Mouse (Mus musculus) limb, embryonic 10.5 days (tissue): ENCODE results near the gene Mtmr11. TPM values are rescaled to one million over a fixed set of nuclear protein-coding genes. Genes with fewer than 3 reads are reported as not detected.
A peak's percentile ranks its signal among the peaks of the same experiment; 100 is the strongest.

Experiments
- DNase-seq: peaks from one replicate; pipeline ENCODE4 v3.0.0-alpha.2; 2017; ENCODE audit warnings: low spot score
- H3K27ac ChIP-seq: fragments of 300-500 bp; sonication (generic); 2 replicates; pipeline ENCODE4 v1.5.1; 2016; ENCODE audit warnings: mild to moderate bottlenecking
- H3K27me3 ChIP-seq: fragments of 300-500 bp; sonication (generic); 2 replicates; pipeline ENCODE4 v1.6.1; 2016; ENCODE audit warnings: low read depth, mild to moderate bottlenecking; ENCODE audit not compliant: poor library complexity, severe bottlenecking
- H3K36me3 ChIP-seq: fragments of 300-500 bp; sonication (generic); 2 replicates; pipeline ENCODE4 v1.6.1; 2016; ENCODE audit warnings: mild to moderate bottlenecking, moderate library complexity
- H3K4me1 ChIP-seq: fragments of 300-500 bp; sonication (generic); 2 replicates; pipeline ENCODE4 v1.6.1; 2016
- H3K4me3 ChIP-seq: fragments of 300-500 bp; sonication (generic); 2 replicates; pipeline ENCODE4 v1.5.1; 2016; ENCODE audit warnings: mild to moderate bottlenecking, moderate library complexity
- H3K9me3 ChIP-seq: fragments of 300-500 bp; sonication (generic); replicated peaks from 2 replicates; pipeline ENCODE4 v1.6.1; 2016; ENCODE audit warnings: mild to moderate bottlenecking
- WGBS: fragments of 180-500 bp; shearing (Covaris S2); methylation state at CpG from one replicate; pipeline ENCODE4 v1.1.7; 2016; 5-methylcytosine and 5-hydroxymethylcytosine counted together
- polyA plus RNA-seq: library from polyadenylated mRNA; unstranded; fragments of >200 nt; fragmentation: Nextera tagmentation; extraction: Ambion mirVana; gene quantifications from 2 replicates; pipeline ENCODE4 v1.2.1, GENCODE M21; 2016

The Mtmr11 gene
- polyA plus RNA-seq, 1 experiment from 2014 or later: 18.2 TPM

DNA sequence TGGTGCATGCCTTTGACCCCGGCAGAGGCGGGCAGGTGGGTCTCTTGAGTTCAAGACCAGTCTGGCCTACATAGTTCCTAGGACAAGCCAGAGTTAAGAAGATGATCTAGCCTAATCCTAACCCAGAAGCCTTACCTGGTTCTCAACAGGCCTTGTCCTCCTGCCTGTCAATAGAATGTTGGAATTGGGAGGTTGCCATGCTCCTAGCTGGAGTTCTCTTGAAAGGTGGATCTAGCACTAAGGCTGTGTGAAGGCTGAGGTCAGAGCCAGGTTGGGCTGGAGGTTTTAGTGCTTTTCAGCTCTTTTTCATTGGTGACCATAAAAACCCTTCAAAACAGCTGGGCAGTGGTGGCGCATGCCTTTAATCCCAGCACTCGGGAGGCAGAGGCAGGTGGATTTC is 16.6 kb downstream of the Mtmr11 start:
- no peak overlapping the region for H3K27ac ChIP-seq
- peaks cover 56% of the 10 kb centered on the region for H3K36me3 ChIP-seq
- DNase-seq: no peak
- no peaks in the 10 kb centered on the region for H3K27me3 ChIP-seq
- no peak overlapping the region for H3K4me3 ChIP-seq
- peaks cover 42% of the 10 kb centered on the region for H3K4me1 ChIP-seq
- 88% methylated on average over 4 of the region's 4 CpGs for WGBS
- no peaks in the 10 kb centered on the region for H3K9me3 ChIP-seq

DNA sequence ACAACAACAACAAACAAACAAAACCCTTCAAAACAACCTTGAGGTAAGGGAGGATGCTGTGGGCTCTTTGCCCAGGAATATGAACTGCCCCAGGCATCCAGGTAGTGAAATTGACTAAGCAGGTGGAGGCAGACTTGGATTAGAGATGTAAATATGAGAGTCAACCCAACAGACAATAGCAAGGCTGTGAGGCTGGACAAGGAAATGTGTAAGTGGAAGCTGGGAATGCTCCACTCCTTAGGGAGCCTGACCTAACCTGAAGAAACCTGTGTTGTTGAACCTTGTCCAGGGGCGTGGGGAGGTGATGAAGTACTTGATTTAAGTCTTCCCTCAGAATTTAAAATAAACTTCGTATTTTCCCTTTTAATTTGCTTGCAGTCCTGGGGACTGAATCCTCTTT is 17.1 kb downstream of the Mtmr11 start:
- Histone ChIP-seq H3K27me3 (no peaks in the 10 kb centered on the region), H3K36me3 (peaks cover 52% of the 10 kb centered on the region), H3K9me3 (no peaks in the 10 kb centered on the region), H3K4me3 (no peak overlapping the region), H3K4me1 (peaks cover 40% of the 10 kb centered on the region), H3K27ac (no peak overlapping the region)
- 82% methylated on average over 2 of the region's 2 CpGs for WGBS
- DNase-seq: no peak

DNA sequence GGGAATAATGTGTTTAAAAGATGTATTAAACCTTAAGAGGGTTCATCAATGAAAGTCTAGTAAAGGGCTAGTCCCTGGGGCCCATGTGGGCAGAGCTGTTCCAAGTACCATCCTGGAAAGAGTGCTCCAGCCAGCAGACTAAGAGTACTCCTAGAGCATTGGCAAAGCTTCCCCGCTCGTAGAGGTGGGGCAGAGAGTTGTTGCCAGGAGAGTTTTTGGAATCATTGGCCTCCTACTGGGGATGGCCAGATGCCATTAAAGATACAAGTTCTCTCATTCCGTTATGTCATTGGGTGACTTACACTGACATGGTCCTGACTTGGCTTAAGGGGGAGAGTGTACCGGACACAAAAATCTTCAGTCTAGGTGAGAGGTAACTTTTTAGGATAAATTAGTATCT is 17.7 kb downstream of the Mtmr11 start:
- Histone ChIP-seq H3K27ac (no peak overlapping the region), H3K27me3 (no peaks in the 10 kb centered on the region), H3K4me3 (no peak overlapping the region), H3K9me3 (no peaks in the 10 kb centered on the region), H3K4me1 (peaks cover 36% of the 10 kb centered on the region), H3K36me3 (peaks cover 45% of the 10 kb centered on the region)
- 71% methylated on average over 4 of the region's 4 CpGs for WGBS
- DNase-seq: no peak

DNA sequence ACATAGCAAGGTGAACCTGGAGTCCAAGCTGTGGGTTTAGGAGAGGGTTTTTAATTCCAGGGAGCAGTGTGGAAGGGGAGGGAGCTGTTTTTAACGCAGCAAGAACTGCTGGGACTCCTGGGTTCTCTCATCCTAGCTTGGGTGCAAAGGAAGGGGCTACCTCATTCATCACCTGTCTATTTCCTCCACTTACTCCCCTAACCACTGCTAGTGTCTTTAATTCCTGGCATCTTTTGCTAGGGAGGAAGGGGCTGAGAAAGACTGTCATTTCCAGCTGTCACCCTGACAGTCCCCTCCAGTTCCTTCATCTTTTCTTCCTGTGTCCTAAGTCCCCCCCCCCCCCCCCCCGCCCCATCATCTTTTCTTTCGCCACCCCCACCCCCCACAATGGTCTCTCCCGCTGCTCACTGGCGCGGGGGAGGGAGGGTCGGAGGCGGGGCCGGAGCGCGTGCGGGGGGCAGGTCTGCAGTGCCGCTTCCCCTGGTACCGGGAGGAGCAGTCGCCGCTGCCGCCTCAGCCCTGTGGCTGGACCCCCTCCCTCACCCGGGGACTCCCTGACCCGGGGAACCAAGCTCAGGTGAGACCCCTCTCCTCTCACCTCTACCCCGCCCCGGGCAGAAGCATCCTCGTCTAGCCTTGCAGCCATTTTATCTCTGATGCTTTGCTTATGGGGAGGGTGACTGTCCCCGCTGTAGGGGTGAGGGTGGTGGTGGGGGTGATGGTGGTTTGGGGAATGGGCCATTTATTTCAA is 19.1 kb downstream of the Mtmr11 start, which contains the start of gene Sv2a:
Gene Sv2a (plus strand): TSS at position 425 of the 751 bp plus-strand sequence.
- DNase-seq: peak; percentile 62
- H3K36me3 ChIP-seq: peaks cover 38% of the 10 kb centered on the region
- WGBS: under 1% methylated on average over 21 of the region's 23 CpGs
- no peaks in the 10 kb centered on the region for H3K9me3 ChIP-seq
- peak within 1 kb of the TSS; percentile 62 for H3K4me3 ChIP-seq
- H3K27ac ChIP-seq: peak within 1 kb of the TSS; percentile 77
- H3K4me1 ChIP-seq: peaks cover 31% of the 10 kb centered on the region
- H3K27me3 ChIP-seq: no peaks in the 10 kb centered on the region

DNA sequence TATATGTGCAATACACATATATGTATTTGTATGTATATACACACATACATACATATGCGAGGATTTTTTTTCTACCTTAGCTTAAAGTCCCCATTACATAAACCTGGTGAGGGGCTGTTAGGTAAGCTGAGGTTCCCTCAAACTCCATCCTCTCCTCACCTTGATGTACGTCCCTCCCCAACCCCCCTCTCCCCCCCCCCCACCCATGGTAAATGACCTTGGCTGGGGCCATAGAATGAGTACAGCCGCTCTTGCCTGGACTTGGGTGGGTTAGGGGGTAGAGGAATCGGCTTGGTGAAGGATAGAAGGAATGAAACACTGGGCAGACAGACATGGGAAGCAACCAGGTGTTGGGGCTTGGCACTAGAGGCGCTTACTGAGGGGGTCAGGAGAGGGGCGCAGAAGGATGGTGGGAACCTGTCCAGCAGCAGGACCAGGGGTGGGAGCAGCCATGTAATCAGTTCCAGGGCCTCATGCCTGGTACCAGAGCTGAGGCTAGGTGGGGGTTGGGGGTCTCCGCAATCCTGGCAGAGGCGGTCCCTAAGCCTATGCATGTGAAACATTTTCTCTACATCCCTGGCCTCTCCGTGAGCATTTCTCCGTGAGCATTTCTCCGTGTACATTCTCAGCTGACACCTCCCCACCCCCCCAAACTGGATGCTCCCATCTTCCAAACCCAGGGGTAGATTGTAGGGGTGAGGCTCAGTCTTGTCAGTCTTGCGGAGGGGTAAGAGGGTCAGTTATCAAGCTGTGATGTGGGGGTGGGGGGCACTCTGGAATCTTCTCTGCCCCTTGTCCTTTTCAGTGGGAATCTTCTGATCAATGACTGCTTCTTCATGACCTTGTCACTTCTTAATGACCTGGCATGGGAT is 19.9 kb downstream of the Mtmr11 start:
- Histone ChIP-seq H3K9me3 (no peaks in the 10 kb centered on the region), H3K4me1 (peaks cover 31% of the 10 kb centered on the region), H3K4me3 (peak overlapping the region; percentile 62), H3K36me3 (peaks cover 30% of the 10 kb centered on the region), H3K27me3 (no peaks in the 10 kb centered on the region), H3K27ac (peak overlapping the region; percentile 59)
- WGBS: 39% methylated on average over 12 of the region's 12 CpGs
- no peak for DNase-seq

DNA sequence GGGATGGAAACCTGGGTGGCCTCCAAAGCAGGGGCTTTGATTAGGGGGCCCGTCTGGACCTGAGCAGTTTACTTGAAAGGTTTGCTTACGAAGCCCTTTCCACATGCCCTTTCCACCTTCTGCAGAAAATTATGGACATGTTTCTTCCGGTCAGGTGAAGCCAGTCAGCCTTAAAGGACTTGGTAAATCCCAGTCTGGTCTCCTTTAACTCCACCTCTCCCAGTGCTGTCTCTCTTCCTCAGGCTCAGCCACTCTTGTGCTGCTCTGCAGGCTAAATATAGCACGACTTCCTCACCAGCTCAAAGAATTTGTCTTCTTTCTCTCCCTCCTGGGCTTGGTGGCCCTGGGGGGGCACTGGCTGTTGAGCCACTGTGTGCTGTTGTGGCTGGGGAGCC is 20.6 kb downstream of the Mtmr11 start:
- Histone ChIP-seq H3K4me1 (peaks cover 31% of the 10 kb centered on the region), H3K9me3 (no peaks in the 10 kb centered on the region), H3K4me3 (peak overlapping the region; percentile 62), H3K27me3 (no peaks in the 10 kb centered on the region), H3K27ac (peak overlapping the region; percentile 59), H3K36me3 (peaks cover 25% of the 10 kb centered on the region)
- WGBS: 23% methylated on average over 4 of the region's 4 CpGs
- DNase-seq: no peak

DNA sequence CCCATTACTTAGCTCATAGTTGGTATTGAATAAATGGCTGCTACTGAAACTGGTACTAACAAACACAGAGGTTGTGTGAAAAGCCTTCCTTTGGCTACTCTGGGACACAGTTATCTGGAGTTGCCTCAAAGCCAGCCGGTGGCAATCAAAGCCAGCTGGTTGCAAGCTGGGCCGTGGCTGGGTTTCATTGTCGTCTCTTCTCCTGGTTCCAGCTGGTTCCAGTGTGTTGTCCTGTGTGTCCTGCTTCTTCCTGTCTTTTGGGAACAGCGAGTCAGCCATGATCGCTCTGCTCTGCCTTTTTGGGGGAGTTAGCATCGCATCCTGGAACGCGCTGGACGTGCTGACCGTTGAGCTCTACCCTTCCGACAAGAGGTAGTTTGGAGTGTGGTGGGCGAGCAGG is 31.2 kb downstream of the Mtmr11 start:
- WGBS: 57% methylated on average over 12 of the region's 12 CpGs
- no peak overlapping the region for H3K4me3 ChIP-seq
- no peak for DNase-seq
- no peaks in the 10 kb centered on the region for H3K9me3 ChIP-seq
- no peaks in the 10 kb centered on the region for H3K27me3 ChIP-seq
- H3K27ac ChIP-seq: peak overlapping the region; percentile 66
- peaks cover 31% of the 10 kb centered on the region for H3K4me1 ChIP-seq
- H3K36me3 ChIP-seq: peaks cover 17% of the 10 kb centered on the region

DNA sequence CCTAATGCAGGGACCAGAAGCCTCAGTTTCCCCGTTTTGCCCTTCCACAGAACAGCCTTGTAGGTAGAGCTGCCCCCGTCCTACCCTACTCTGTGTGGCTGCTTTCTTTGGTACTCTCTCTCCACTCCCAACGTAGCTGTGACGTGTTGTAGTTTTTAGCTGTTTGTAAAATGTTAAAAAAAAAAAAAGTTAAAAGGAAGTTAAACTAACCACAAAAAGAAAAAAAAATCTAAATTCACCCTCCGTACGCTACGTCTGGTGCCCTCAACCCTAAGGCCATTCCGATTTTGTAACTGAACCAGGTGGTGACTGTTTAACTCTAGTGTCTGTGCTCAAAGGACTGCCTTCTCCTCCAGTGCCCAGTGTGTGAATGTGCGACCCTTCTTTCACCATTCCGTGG is 33.2 kb downstream of the Mtmr11 start:
- no peak overlapping the region for H3K4me3 ChIP-seq
- DNase-seq: no peak
- WGBS: 90% methylated on average over 10 of the region's 10 CpGs
- H3K36me3 ChIP-seq: peaks cover 13% of the 10 kb centered on the region
- no peaks in the 10 kb centered on the region for H3K9me3 ChIP-seq
- no peak overlapping the region for H3K27ac ChIP-seq
- no peaks in the 10 kb centered on the region for H3K27me3 ChIP-seq
- H3K4me1 ChIP-seq: peaks cover 38% of the 10 kb centered on the region

DNA sequence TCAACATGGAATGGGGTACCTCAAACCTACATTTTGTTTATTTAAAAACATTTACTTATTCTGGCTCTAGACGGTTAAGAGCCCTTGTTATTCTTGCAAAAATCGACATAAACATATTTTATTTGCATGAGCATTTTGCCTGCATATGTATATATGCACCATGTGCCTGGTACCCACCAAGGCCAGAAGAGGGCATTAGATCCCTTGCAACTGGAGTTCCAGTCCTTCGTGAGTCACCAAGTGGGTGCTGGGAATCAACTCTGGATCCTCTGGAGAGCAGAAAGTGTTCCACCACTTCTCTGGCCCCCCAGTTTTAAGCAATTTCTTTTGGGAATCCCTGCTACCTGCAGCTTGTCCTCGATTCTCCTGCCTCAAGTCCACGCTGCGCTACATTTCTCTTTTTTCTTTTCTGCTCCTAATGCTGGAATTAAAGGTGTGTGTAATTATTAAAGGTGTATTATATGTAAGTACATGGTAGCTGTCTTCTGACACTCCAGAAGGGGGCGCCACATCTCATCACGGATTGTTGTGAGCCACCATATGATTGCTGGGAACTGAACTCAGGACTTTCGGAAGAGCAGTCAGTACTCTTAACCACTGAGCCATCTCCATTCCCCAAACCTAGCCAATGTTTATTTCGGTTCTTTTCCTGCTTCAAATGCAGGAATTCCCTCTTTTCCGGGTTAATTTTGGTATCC is 34.0 kb downstream of the Mtmr11 start:
- Histone ChIP-seq H3K9me3 (no peaks in the 10 kb centered on the region), H3K27me3 (no peaks in the 10 kb centered on the region), H3K27ac (no peak overlapping the region), H3K4me3 (peak overlapping the region; percentile 66; the same call in 1 of the 2 replicates), H3K36me3 (peaks cover 13% of the 10 kb centered on the region), H3K4me1 (peaks cover 38% of the 10 kb centered on the region)
- WGBS: 90% methylated on average over 11 of the region's 11 CpGs
- no peak for DNase-seq

DNA sequence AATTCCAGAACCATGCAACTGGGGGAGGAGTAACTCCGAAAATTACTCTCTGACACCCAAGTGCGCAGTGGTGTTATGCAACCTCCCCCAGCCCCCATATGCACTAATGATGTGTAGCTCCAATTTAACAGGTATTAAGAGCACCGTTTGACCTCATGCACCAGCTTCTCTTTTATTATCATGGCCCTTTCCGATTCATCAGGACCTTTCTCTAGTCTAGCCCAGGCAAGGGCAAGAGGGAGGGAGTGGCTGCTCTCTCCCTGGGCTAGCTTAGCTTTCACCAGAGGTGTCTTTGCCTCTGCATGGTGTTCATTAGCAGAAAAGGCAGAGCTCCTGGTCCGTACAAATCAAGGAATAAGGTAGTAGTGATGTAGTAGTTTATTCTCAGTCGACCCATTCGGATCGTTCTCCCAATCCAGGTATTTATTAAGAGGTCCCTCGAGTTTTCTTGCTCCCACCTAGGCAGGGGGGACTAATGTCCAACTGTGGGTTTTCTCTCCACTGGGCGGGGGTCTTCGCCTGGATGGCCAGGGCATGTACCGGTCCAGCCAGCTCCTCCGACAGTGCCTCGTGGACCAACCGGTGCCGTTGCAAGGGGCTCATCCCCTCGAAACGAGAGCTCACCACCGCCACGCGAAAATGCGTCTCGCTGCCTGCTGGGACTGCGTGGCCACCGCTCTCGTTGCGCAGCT is 34.8 kb downstream of the Mtmr11 start:
- Histone ChIP-seq H3K27ac (peak overlapping the region; percentile 98), H3K4me1 (peaks cover 38% of the 10 kb centered on the region), H3K27me3 (no peaks in the 10 kb centered on the region), H3K36me3 (peaks cover 13% of the 10 kb centered on the region), H3K9me3 (no peaks in the 10 kb centered on the region), H3K4me3 (peak overlapping the region; percentile 66)
- WGBS: 23% methylated on average over 27 of the region's 27 CpGs
- no peak for DNase-seq

DNA sequence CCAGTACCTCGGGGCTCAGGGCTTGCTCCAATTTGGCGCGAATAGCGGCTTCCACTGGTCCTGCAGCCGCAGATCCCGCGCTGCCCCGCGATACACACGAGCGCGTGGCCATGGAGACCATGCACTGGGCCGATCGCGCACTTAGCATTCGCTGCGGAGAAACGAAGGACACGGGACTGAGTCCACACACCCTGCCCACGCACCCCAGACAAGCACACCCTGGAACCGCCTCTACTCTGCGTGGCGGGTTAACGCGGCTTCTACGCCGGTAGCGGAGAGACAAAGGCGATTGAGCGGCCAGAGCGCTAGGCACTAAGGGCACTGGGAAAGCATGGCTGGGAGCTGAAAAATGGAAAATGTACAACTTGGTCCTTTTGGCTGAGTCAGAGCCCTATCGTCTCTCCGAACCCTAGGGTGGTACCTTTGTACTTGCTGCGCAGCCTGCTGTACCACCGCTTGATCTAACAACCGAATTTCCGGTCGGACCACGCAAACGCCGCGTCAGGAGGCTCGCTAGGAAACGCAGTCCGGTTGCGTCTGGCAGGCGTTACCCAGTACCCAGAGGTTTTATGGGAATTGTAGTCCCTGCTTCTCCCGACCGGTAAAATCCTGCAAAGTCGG is 35.4 kb downstream of the Mtmr11 start:
- Histone ChIP-seq H3K27me3 (no peaks in the 10 kb centered on the region), H3K9me3 (no peaks in the 10 kb centered on the region), H3K36me3 (peaks cover 13% of the 10 kb centered on the region), H3K4me1 (peaks cover 37% of the 10 kb centered on the region), H3K4me3 (peak overlapping the region; percentile 66), H3K27ac (peak overlapping the region; percentile 98)
- peak; percentile 88 for DNase-seq
- under 1% methylated on average over 50 of the region's 50 CpGs for WGBS

DNA sequence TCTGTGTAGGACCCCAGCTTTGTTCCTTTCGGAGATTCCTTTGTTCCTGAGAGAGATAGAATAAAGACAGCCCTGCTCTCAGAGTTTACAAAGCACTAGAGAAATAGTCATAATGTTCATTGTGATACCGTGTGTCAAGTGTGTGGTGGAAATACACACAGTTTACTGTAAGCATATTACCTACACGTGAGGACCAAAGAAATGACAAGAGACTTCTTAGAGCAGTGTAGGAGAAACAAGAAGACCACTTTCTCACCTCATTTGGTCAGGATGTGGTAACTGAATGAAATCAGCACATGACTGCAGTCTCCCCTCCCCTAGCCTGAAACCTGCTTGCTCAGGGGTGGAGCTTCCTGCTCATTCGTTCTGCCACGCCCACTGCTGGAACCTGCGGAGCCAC is 36.4 kb downstream of the Mtmr11 start:
- Histone ChIP-seq H3K27me3 (no peaks in the 10 kb centered on the region), H3K9me3 (no peaks in the 10 kb centered on the region), H3K4me3 (peak overlapping the region; percentile 66), H3K36me3 (peaks cover 13% of the 10 kb centered on the region), H3K4me1 (peaks cover 27% of the 10 kb centered on the region), H3K27ac (peak overlapping the region; percentile 98)
- DNase-seq: no peak
- 6% methylated on average over 6 of the region's 6 CpGs for WGBS
